Mouse (Mus musculus) forelimb bud, embryonic 11.5 days (tissue): ENCODE data around the gene Hist2h2ab.
"Not testable (repeated sequence)": the region's sequence is repeated elsewhere in the genome, so short reads cannot be mapped to it uniquely, and the experiment has no call there.

ENCODE experiments used
- DNase-seq: peaks from one replicate; pipeline ENCODE4 v3.0.0-alpha.2; 2012; ENCODE audit warnings: low read depth, low spot score

The Hist2h2ab gene

DNA sequence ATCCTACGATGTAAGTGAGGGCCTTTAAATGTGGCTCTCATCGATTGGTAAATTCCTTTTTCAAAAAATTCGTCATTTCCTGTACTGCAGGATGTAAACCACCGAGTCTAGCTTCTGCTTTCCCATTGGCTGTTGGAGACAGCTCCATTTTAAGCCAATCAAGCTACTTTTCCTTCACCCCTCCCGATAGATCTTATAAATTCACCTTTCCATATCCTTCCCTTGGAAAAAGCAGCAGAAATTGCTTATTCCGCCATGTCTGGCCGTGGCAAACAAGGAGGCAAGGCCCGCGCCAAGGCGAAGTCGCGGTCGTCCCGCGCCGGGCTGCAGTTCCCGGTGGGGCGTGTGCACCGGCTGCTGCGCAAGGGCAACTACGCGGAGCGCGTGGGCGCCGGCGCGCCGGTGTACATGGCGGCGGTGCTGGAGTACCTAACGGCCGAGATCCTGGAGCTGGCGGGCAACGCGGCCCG lies at the start of gene Hist2h2ab, which contains the start of gene Bola1:
Gene Hist2h2ab, plus strand, starts transcription at position 205 of the 470 bp plus-strand sequence.
Gene Bola1, minus strand, starts transcription at position 49 of the 470 bp plus-strand sequence.
- peak; percentile 91 for DNase-seq

DNA sequence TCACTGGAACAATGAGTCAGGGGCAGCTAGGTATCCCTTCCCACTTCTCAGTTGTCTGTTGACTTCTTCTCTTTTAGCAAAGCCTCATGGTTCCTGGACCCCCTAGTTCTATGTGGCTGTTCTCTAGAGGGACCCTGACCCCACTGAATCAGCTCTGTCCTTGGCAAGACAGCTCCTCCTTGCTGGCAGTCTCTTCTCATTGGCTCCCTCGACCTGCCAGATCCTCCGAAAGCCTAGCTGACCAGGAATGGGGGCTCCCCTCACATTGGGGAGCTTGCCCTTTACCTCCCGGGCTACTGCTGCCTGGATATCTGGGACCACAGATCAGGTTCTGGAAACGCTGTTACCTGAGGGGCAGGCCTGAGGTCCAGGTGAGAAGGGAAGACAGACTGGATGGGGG lies 49.4 kb upstream of the Hist2h2ab start:
- no peak for DNase-seq

DNA sequence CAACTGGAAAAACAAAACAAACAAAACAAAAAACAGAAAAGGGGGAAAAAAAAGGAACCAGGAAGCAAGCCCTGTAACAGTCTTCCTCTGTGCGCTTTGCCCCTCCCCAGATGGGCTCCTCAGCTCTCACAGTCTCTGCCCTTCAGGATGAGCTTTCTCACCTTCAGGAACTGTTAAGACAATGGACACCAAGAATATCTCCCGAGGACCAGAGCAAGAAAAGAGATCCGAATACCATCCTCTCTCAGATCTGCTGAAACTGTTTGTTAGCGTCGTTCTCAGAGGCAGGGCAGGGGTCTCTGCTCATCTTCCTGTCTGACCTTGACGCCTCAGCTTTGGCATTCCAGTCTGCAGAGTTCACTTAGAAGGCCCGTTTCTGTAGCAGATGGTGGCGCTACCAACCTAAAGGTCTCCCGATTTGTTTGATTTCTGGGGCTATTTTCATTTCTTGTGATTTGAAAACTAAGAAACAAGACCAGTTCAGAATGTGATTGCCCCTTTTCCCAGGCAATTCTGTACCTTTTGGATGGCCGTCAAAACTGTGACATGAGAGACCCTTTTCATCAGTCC lies 48.6 kb upstream of the Hist2h2ab start:
- no peak for DNase-seq

DNA sequence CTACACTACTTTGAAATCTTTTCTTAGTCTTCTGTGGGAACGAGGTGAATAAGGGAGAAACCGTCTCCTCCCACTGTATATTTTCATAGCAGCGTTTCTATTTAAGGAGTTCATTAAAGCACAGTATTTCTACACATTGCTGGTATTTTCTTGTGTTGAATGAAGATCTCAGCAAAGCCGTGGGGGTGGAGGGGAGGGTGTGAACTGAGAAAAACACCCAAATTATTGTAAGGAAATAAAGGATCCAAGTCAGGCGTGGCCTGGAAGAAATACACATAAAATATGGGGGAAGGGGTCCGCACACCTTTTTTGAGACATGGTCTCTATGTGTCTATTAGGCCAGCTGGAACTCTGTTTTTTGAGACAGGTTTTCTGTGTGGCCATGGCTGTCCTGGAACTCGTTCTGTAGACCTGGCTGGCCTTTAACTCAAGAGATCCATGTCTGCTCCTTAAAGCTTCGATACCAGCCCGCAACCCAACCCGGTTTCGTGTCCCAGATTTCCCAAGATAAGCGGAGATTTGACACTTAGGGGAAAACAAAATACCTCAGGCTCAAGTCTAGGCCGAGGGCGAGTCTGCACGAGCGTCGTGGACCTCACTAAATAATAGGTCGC lies 48.0 kb upstream of the Hist2h2ab start:
- no peak for DNase-seq

DNA sequence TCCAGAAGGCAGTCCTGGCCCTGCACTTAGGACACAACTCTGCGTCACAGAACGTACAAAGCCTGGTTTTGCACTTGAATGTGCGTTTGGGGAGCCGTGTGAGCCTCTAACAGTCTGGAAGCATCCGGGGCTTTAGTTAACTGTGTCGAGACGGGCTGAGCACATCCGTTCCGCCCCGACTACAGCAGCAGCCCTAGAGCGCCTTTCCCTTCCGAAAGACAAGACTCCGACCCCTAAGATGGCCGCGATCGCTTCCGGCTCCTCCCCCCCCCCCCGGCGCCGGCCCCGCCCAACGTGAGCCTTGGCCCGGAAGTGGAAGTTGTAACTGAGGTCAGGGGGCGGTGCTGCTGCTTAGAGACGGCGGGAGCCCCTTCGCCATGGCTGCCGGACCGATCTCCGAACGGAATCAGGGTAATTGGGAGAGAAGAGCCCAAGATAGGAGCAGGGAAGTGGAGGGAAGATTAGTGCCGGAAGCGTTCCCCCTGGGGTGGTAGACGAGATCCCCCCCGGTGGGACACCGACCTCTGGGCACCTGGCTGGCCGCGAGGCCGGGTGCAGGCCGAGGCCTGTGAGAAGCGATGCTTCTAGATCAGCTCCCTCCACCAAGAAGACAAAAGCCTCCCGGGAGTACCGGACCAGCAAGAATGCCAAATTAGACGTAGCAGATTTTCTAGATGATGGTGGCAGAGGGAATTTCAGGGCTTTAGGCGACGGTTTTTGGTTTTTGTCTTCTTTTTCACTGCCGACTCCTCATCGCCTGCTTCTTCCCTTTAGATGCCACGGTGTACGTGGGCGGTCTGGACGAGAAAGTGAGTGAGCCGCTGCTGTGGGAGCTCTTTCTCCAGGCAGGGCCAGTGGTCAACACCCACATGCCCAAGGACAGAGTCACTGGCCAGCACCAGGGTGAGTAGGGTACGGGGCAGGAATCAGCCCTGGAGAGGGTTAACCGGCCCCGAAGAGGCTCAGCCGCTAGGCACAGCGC lies 47.2 kb upstream of the Hist2h2ab start, which contains the start of gene Sf3b4:
Gene Sf3b4, plus strand, starts transcription at position 136 of the 982 bp plus-strand sequence.
- DNase-seq = peak; percentile 78

DNA sequence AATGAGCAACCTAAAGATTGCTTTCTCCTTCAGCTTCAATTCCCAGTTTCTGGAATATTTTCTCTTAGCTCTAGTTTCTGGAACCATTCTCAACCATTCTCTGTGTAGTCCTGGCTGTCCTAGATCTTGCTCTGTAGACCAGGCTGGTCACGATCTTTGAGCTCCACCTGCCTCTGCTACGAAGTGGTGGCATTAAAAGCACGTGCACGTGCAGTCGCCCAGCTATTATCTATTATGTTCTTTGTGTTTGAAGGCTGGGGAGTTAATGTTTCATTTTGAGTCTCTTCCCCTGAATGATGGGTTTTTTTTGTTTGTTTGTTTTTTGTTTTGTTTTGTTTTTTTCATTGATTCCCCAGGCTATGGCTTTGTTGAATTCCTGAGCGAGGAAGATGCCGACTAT lies 46.5 kb upstream of the Hist2h2ab start:
- DNase-seq = no peak

DNA sequence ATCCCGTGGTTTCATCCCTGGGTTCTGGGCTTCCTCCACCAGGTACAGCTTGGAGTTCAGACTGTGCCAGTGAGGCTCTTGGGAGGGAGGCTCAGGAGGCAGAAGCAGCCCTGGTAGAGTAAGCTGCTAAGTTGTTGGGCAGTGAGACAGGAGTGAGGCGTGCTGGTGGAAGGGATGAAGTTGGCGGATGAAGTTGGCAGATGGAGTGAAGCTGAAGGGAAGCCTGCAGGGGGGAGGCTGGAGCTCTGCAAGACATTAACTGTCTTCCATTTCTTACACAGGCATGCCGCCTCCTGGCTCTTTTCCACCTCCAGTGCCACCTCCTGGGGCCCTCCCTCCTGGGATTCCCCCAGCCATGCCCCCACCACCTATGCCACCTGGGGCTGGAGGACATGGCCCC lies 45.6 kb upstream of the Hist2h2ab start:
- not testable (repeated sequence) for DNase-seq

DNA sequence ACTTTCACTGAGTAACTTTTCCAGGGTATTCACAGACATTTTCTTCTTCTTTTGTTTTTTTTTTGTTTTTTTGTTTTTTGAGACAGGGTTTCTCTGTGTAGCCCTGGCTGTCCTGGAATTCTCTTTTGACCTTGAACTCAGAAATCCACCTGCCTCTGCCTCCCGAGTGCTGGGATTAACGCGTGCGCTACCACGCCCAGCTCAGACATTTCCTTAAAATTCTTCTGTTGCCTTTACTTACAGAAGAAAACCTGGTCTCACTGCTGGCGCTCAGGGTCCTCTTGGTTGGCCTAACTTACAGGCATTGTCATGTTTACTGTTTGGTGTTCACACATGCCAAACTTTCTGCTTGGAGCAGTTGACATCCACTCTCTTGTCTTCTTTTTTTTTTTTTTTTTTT lies 44.4 kb upstream of the Hist2h2ab start:
- DNase-seq = no peak

DNA sequence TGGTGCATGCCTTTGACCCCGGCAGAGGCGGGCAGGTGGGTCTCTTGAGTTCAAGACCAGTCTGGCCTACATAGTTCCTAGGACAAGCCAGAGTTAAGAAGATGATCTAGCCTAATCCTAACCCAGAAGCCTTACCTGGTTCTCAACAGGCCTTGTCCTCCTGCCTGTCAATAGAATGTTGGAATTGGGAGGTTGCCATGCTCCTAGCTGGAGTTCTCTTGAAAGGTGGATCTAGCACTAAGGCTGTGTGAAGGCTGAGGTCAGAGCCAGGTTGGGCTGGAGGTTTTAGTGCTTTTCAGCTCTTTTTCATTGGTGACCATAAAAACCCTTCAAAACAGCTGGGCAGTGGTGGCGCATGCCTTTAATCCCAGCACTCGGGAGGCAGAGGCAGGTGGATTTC lies 41.2 kb upstream of the Hist2h2ab start:
- no peak for DNase-seq

DNA sequence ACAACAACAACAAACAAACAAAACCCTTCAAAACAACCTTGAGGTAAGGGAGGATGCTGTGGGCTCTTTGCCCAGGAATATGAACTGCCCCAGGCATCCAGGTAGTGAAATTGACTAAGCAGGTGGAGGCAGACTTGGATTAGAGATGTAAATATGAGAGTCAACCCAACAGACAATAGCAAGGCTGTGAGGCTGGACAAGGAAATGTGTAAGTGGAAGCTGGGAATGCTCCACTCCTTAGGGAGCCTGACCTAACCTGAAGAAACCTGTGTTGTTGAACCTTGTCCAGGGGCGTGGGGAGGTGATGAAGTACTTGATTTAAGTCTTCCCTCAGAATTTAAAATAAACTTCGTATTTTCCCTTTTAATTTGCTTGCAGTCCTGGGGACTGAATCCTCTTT lies 40.8 kb upstream of the Hist2h2ab start:
- no peak for DNase-seq

DNA sequence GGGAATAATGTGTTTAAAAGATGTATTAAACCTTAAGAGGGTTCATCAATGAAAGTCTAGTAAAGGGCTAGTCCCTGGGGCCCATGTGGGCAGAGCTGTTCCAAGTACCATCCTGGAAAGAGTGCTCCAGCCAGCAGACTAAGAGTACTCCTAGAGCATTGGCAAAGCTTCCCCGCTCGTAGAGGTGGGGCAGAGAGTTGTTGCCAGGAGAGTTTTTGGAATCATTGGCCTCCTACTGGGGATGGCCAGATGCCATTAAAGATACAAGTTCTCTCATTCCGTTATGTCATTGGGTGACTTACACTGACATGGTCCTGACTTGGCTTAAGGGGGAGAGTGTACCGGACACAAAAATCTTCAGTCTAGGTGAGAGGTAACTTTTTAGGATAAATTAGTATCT lies 40.1 kb upstream of the Hist2h2ab start:
- no peak for DNase-seq

DNA sequence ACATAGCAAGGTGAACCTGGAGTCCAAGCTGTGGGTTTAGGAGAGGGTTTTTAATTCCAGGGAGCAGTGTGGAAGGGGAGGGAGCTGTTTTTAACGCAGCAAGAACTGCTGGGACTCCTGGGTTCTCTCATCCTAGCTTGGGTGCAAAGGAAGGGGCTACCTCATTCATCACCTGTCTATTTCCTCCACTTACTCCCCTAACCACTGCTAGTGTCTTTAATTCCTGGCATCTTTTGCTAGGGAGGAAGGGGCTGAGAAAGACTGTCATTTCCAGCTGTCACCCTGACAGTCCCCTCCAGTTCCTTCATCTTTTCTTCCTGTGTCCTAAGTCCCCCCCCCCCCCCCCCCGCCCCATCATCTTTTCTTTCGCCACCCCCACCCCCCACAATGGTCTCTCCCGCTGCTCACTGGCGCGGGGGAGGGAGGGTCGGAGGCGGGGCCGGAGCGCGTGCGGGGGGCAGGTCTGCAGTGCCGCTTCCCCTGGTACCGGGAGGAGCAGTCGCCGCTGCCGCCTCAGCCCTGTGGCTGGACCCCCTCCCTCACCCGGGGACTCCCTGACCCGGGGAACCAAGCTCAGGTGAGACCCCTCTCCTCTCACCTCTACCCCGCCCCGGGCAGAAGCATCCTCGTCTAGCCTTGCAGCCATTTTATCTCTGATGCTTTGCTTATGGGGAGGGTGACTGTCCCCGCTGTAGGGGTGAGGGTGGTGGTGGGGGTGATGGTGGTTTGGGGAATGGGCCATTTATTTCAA lies 38.8 kb upstream of the Hist2h2ab start, which contains the start of gene Sv2a:
Gene Sv2a, plus strand, starts transcription at position 425 of the 751 bp plus-strand sequence.
- DNase-seq = no peak

DNA sequence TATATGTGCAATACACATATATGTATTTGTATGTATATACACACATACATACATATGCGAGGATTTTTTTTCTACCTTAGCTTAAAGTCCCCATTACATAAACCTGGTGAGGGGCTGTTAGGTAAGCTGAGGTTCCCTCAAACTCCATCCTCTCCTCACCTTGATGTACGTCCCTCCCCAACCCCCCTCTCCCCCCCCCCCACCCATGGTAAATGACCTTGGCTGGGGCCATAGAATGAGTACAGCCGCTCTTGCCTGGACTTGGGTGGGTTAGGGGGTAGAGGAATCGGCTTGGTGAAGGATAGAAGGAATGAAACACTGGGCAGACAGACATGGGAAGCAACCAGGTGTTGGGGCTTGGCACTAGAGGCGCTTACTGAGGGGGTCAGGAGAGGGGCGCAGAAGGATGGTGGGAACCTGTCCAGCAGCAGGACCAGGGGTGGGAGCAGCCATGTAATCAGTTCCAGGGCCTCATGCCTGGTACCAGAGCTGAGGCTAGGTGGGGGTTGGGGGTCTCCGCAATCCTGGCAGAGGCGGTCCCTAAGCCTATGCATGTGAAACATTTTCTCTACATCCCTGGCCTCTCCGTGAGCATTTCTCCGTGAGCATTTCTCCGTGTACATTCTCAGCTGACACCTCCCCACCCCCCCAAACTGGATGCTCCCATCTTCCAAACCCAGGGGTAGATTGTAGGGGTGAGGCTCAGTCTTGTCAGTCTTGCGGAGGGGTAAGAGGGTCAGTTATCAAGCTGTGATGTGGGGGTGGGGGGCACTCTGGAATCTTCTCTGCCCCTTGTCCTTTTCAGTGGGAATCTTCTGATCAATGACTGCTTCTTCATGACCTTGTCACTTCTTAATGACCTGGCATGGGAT lies 37.9 kb upstream of the Hist2h2ab start:
- DNase-seq = no peak

DNA sequence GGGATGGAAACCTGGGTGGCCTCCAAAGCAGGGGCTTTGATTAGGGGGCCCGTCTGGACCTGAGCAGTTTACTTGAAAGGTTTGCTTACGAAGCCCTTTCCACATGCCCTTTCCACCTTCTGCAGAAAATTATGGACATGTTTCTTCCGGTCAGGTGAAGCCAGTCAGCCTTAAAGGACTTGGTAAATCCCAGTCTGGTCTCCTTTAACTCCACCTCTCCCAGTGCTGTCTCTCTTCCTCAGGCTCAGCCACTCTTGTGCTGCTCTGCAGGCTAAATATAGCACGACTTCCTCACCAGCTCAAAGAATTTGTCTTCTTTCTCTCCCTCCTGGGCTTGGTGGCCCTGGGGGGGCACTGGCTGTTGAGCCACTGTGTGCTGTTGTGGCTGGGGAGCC lies 37.3 kb upstream of the Hist2h2ab start:
- no peak for DNase-seq

DNA sequence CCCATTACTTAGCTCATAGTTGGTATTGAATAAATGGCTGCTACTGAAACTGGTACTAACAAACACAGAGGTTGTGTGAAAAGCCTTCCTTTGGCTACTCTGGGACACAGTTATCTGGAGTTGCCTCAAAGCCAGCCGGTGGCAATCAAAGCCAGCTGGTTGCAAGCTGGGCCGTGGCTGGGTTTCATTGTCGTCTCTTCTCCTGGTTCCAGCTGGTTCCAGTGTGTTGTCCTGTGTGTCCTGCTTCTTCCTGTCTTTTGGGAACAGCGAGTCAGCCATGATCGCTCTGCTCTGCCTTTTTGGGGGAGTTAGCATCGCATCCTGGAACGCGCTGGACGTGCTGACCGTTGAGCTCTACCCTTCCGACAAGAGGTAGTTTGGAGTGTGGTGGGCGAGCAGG lies 26.7 kb upstream of the Hist2h2ab start:
- no peak for DNase-seq

DNA sequence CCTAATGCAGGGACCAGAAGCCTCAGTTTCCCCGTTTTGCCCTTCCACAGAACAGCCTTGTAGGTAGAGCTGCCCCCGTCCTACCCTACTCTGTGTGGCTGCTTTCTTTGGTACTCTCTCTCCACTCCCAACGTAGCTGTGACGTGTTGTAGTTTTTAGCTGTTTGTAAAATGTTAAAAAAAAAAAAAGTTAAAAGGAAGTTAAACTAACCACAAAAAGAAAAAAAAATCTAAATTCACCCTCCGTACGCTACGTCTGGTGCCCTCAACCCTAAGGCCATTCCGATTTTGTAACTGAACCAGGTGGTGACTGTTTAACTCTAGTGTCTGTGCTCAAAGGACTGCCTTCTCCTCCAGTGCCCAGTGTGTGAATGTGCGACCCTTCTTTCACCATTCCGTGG lies 24.7 kb upstream of the Hist2h2ab start:
- DNase-seq = no peak

DNA sequence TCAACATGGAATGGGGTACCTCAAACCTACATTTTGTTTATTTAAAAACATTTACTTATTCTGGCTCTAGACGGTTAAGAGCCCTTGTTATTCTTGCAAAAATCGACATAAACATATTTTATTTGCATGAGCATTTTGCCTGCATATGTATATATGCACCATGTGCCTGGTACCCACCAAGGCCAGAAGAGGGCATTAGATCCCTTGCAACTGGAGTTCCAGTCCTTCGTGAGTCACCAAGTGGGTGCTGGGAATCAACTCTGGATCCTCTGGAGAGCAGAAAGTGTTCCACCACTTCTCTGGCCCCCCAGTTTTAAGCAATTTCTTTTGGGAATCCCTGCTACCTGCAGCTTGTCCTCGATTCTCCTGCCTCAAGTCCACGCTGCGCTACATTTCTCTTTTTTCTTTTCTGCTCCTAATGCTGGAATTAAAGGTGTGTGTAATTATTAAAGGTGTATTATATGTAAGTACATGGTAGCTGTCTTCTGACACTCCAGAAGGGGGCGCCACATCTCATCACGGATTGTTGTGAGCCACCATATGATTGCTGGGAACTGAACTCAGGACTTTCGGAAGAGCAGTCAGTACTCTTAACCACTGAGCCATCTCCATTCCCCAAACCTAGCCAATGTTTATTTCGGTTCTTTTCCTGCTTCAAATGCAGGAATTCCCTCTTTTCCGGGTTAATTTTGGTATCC lies 23.9 kb upstream of the Hist2h2ab start:
- DNase-seq = no peak

DNA sequence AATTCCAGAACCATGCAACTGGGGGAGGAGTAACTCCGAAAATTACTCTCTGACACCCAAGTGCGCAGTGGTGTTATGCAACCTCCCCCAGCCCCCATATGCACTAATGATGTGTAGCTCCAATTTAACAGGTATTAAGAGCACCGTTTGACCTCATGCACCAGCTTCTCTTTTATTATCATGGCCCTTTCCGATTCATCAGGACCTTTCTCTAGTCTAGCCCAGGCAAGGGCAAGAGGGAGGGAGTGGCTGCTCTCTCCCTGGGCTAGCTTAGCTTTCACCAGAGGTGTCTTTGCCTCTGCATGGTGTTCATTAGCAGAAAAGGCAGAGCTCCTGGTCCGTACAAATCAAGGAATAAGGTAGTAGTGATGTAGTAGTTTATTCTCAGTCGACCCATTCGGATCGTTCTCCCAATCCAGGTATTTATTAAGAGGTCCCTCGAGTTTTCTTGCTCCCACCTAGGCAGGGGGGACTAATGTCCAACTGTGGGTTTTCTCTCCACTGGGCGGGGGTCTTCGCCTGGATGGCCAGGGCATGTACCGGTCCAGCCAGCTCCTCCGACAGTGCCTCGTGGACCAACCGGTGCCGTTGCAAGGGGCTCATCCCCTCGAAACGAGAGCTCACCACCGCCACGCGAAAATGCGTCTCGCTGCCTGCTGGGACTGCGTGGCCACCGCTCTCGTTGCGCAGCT lies 23.1 kb upstream of the Hist2h2ab start:
- no peak for DNase-seq

DNA sequence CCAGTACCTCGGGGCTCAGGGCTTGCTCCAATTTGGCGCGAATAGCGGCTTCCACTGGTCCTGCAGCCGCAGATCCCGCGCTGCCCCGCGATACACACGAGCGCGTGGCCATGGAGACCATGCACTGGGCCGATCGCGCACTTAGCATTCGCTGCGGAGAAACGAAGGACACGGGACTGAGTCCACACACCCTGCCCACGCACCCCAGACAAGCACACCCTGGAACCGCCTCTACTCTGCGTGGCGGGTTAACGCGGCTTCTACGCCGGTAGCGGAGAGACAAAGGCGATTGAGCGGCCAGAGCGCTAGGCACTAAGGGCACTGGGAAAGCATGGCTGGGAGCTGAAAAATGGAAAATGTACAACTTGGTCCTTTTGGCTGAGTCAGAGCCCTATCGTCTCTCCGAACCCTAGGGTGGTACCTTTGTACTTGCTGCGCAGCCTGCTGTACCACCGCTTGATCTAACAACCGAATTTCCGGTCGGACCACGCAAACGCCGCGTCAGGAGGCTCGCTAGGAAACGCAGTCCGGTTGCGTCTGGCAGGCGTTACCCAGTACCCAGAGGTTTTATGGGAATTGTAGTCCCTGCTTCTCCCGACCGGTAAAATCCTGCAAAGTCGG lies 22.4 kb upstream of the Hist2h2ab start:
- peak; percentile 92 for DNase-seq
